Mouse (Mus musculus): ENCODE measurements around the gene Gal3st2. TPM values are rescaled to one million over a fixed set of nuclear protein-coding genes. Genes with fewer than 3 reads are reported as not detected.
"Not testable (repeated sequence)": the region's sequence is repeated elsewhere in the genome, so short reads cannot be mapped to it uniquely, and the experiment has no call there.

Gene Gal3st2
- polyA plus RNA-seq, 1 experiment: 0.14 TPM

GRCm38 (mm10) chr1:93826540-93826835 lies 34.6 kb upstream of the Gal3st2 start:
- H3K36me3 ChIP-seq (ENCODE audit: control insufficient read depth, insufficient read depth): no peaks in the 10 kb centered on the region
- no peak overlapping the region for H3K4me2 ChIP-seq (ENCODE audit: low read depth)
- no peaks in the 10 kb centered on the region for H3K79me2 ChIP-seq (ENCODE audit: control insufficient read depth, insufficient read depth)
- no peaks in the 10 kb centered on the region for H3K27me3 ChIP-seq (ENCODE audit: control insufficient read depth, insufficient read depth, insufficient read length)
- H3ac ChIP-seq (ENCODE audit: control insufficient read depth, insufficient read length): no peak overlapping the region
- no peak for TF ChIP-seq MYOG (IDR thresholded peaks at IDR 0.05; ENCODE audit: control insufficient read depth in 1 of 3, insufficient read depth in 1 of 3, insufficient read length in 2 of 3, low read depth in 2 of 3)
- H3K4me3 ChIP-seq: peak overlapping the region; percentile 49

GRCm38 (mm10) chr1:93832754-93833360 lies 28.2 kb upstream of the Gal3st2 start:
- not testable (repeated sequence) for H3K79me2 ChIP-seq (ENCODE audit: control insufficient read depth, insufficient read depth); H3K4me2 ChIP-seq (ENCODE audit: low read depth); H3K27me3 ChIP-seq (ENCODE audit: control insufficient read depth, insufficient read depth, insufficient read length); H3ac ChIP-seq (ENCODE audit: control insufficient read depth, insufficient read length); H3K4me3 ChIP-seq; H3K36me3 ChIP-seq (ENCODE audit: control insufficient read depth, insufficient read depth)

DNA sequence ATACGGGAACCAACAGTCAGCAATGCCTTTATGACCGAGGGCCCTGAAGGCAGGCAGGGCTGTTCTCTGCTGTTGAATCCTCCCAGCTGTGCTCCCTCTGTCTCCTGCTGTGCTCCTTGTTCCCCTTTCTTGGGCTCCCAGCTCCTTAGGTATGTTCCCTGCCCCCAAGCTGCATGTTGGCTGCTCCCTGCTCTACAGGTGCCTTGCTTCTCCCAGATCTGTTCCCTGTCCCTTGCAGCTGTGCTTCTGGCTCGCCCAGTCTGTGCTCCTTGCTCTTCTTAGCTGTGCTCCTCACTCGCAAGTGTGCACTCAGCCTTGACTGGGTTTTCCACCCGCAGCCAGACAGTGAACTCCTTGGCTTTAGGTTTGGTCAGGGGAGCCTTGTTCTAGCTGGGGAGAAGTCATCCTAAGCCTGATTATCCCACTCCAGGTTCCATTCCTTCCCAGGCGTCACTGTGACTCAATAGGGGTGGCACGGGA lies 26.4 kb upstream of the Gal3st2 start:
- H3ac ChIP-seq (ENCODE audit: control insufficient read depth, insufficient read length): no peak overlapping the region
- no peaks in the 10 kb centered on the region for H3K36me3 ChIP-seq (ENCODE audit: control insufficient read depth, insufficient read depth)
- TF ChIP-seq MYOG (IDR thresholded peaks at IDR 0.05; ENCODE audit: control insufficient read depth in 1 of 3, insufficient read depth in 1 of 3, insufficient read length in 2 of 3, low read depth in 2 of 3) (no peak), TCF12 (IDR thresholded peaks at IDR 0.05; ENCODE audit: insufficient read depth, poor library complexity, severe bottlenecking) (no peak), POLR2A (IDR thresholded peaks at IDR 0.05; ENCODE audit: insufficient read length, low read depth) (no peak), USF1 (IDR thresholded peaks at IDR 0.05; ENCODE audit: low read depth) (no peak), REST (IDR thresholded peaks at IDR 0.05; ENCODE audit: insufficient read depth, insufficient read length) (no peak), MAX (IDR thresholded peaks at IDR 0.05; ENCODE audit: low read depth) (no peak)
- no peak overlapping the region for H3K4me2 ChIP-seq (ENCODE audit: low read depth)
- no peak overlapping the region for H3K4me3 ChIP-seq
- no peaks in the 10 kb centered on the region for H3K79me2 ChIP-seq (ENCODE audit: control insufficient read depth, insufficient read depth)
- no peaks in the 10 kb centered on the region for H3K27me3 ChIP-seq (ENCODE audit: control insufficient read depth, insufficient read depth, insufficient read length)

GRCm38 (mm10) chr1:93835211-93835610 lies 25.9 kb upstream of the Gal3st2 start:
- Histone ChIP-seq H3ac (ENCODE audit: control insufficient read depth, insufficient read length) (no peak overlapping the region), H3K4me3 (no peak overlapping the region), H3K36me3 (ENCODE audit: control insufficient read depth, insufficient read depth) (no peaks in the 10 kb centered on the region), H3K4me2 (ENCODE audit: low read depth) (no peak overlapping the region), H3K27me3 (ENCODE audit: control insufficient read depth, insufficient read depth, insufficient read length) (no peaks in the 10 kb centered on the region), H3K79me2 (ENCODE audit: control insufficient read depth, insufficient read depth) (no peaks in the 10 kb centered on the region)
- TF ChIP-seq POLR2AphosphoS2 (IDR thresholded peaks at IDR 0.05; ENCODE audit: insufficient read length, low read depth) (no peak), MYOG (IDR thresholded peaks at IDR 0.05; ENCODE audit: control insufficient read depth in 1 of 3, insufficient read depth in 1 of 3, insufficient read length in 2 of 3, low read depth in 2 of 3) (no peak), REST (IDR thresholded peaks at IDR 0.05; ENCODE audit: insufficient read depth, insufficient read length) (no peak), CEBPB (IDR thresholded peaks at IDR 0.05; ENCODE audit: insufficient read depth, poor library complexity, severe bottlenecking) (no peak)

GRCm38 (mm10) chr1:93835876-93836531 lies 25.1 kb upstream of the Gal3st2 start:
- Histone ChIP-seq H3K4me2 (ENCODE audit: low read depth) (no peak overlapping the region), H3ac (ENCODE audit: control insufficient read depth, insufficient read length) (no peak overlapping the region), H3K27me3 (ENCODE audit: control insufficient read depth, insufficient read depth, insufficient read length) (no peaks in the 10 kb centered on the region), H3K4me3 (no peak overlapping the region), H3K36me3 (ENCODE audit: control insufficient read depth, insufficient read depth) (no peaks in the 10 kb centered on the region), H3K79me2 (ENCODE audit: control insufficient read depth, insufficient read depth) (no peaks in the 10 kb centered on the region)
- no peak for TF ChIP-seq REST (IDR thresholded peaks at IDR 0.05; ENCODE audit: insufficient read depth, insufficient read length)

DNA sequence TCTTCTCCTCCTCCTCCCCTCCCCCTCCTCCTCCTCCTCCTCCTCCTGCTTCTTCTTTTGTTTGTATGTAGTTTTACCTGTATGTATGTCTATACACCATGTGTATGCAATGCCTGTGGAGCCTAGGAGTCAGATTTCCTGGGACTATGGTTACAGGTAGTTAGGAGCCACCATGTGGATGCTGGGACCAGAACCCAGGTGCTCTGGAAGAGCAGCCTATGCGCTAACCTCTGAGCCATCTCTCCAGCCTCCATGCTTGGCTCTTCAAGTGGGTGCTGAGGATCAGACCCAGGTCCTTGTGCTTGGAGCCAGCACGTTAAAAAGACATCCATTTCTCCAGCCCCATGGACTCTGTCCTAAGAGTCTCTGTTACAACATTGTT lies 24.6 kb upstream of the Gal3st2 start:
- Histone ChIP-seq H3K79me2 (ENCODE audit: control insufficient read depth, insufficient read depth) (no peaks in the 10 kb centered on the region), H3K36me3 (ENCODE audit: control insufficient read depth, insufficient read depth) (no peaks in the 10 kb centered on the region), H3K4me2 (ENCODE audit: low read depth) (no peak overlapping the region), H3K27me3 (ENCODE audit: control insufficient read depth, insufficient read depth, insufficient read length) (no peaks in the 10 kb centered on the region), H3ac (ENCODE audit: control insufficient read depth, insufficient read length) (no peak overlapping the region), H3K4me3 (no peak overlapping the region)
- TF ChIP-seq REST (IDR thresholded peaks at IDR 0.05; ENCODE audit: insufficient read depth, insufficient read length) (no peak), POLR2A (IDR thresholded peaks at IDR 0.05; ENCODE audit: insufficient read length, low read depth) (no peak), MYOG (IDR thresholded peaks at IDR 0.05; ENCODE audit: control insufficient read depth in 1 of 3, insufficient read depth in 1 of 3, insufficient read length in 2 of 3, low read depth in 2 of 3) (no peak), TCF12 (IDR thresholded peaks at IDR 0.05; ENCODE audit: insufficient read depth, poor library complexity, severe bottlenecking) (no peak), SRF (IDR thresholded peaks at IDR 0.05; ENCODE audit: control insufficient read depth, insufficient read length, low read depth) (no peak), E2F4 (IDR thresholded peaks at IDR 0.05; ENCODE audit: insufficient read depth) (no peak), USF1 (IDR thresholded peaks at IDR 0.05; ENCODE audit: low read depth) (no peak), CEBPB (IDR thresholded peaks at IDR 0.05; ENCODE audit: insufficient read depth, poor library complexity, severe bottlenecking) (no peak), POLR2AphosphoS2 (IDR thresholded peaks at IDR 0.05; ENCODE audit: insufficient read length, low read depth) (no peak), MYOD1 (IDR thresholded peaks at IDR 0.05; ENCODE audit: control insufficient read depth in 1 of 3, insufficient read length in 2 of 3, low read depth in 2 of 3) (no peak), TCF3 (IDR thresholded peaks at IDR 0.05; ENCODE audit: insufficient read length, low read depth) (no peak), MAX (IDR thresholded peaks at IDR 0.05; ENCODE audit: low read depth) (no peak)
